Mouse (Mus musculus) A20 (cell line): ENCODE measurements at regions not wholly inside any gene's neighbourhood (a gene's known extent, or its start where the extent isn't known, plus 50 kb on each side); places are given as distances from the start of the nearest gene placed in this dataset.

Experiments used
- DNase-seq: peaks from one replicate; pipeline ENCODE4 v3.0.0-alpha.2; 2011; ENCODE audit warnings: low read depth, low spot score

DNA sequence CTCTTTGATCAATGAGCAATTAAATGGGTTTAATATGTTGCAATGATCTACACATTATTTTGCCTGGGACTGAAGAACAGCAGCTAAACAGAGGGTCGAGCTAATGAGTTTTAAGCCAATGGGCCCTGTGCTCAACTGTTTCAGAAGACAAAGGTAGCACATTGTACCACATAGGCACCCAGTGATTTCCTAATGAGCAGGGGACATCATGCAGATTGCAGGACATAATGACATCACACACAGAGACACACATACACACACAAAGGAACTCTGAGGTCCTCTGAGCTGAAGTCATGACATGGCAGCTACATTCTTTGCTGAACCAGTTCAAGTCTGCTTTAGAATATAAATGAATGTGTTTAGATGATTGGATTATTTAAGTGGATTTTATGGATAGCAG lies 71.9 kb downstream of the Zfp330 start:
- no peak for DNase-seq

DNA sequence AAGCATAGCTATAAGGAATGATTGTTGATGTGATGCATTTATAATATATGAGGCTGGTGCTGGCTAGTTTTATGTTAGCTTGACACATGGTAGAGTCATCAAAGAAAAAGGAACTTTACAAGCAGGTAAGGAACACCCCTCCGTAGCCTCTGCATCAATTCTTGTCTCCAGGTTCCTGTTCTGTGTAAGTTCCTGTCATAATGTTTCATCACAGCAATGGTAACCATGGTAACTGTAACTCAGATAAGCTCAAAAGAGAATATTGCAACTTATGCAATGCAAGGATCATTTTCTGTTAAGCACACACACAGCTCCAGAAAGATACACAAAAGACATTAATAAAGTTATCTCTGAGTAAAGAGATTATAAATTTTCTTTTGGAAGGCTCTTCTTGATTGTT lies 73.5 kb downstream of the Zfp330 start:
- no peak for DNase-seq

DNA sequence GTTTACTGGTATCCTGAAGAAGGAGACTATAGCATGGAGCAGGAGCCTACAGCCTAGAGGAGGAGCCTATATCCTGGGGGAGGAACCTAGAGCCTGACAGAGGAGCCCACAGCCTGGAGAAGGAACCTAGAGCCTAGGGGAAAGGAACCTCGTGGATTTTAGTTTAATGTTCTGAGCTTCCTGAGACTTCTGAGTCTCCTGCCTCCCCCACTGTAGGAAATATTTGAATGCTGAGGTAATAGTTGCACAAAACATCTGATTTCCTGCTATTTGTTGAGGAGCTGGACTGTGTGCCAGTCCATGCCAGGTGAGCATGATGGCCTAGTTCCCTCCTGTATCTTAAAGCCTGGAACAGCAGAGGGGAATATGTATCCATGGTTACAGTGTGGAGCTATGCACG lies 74.7 kb downstream of the Zfp330 start:
- no peak for DNase-seq

DNA sequence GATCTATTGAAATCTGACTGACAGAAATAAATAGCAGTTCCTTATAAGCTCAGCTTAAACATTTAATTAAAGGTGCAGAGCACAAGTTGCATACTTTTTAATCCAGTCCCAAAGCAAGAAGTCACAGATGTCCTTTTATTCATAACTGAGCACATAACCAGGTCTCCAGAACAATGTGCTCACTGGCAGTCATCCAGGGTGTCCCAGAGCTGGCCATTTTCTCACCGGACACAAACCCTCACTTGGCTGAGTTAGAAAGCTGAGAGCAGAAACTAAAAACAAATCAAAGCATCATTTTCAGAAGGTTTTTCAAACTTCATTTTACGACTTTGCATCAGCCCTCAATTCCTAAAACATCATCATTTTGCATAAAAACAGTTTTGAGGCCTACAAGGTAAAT lies 75.9 kb downstream of the Zfp330 start:
- no peak for DNase-seq

DNA sequence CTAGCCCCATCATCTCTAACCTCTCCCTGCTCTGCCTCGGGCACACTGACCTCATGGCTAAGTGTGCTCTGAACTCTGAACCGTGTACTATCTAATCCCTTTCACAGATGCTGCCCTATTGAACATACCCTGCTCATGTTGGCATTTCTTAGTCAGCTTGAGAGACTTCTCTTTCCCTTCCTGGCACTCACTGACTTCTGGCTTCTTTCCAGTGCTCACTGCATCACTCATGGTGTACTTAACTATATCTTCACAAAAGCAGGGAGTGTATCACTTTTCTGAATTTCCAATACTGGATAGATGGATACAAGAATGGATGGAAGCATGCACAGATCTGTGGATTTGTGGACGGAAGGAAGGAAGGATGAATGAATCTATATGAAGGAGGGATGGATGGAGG lies 80.9 kb downstream of the Zfp330 start:
- DNase-seq: no peak

DNA sequence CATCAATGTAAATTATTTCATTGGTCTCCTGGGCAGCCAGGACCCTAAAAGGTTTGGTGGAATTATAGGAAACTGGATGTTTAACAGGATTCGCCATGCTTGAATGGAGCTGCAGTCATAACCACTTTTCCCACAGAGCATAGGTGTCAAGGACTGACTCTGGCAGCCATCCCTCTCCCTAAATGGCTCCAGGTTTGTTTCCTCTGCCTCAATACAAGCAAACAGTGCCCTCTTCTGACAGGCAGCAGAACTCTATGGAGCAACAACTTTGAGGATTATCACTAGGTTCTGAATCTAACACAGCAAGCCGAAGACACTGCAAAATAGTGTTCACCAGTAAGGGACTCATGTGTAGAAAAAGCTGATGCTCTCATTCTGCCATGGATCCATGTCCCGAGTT lies 84.6 kb downstream of the Zfp330 start:
- DNase-seq: peak; percentile 1

DNA sequence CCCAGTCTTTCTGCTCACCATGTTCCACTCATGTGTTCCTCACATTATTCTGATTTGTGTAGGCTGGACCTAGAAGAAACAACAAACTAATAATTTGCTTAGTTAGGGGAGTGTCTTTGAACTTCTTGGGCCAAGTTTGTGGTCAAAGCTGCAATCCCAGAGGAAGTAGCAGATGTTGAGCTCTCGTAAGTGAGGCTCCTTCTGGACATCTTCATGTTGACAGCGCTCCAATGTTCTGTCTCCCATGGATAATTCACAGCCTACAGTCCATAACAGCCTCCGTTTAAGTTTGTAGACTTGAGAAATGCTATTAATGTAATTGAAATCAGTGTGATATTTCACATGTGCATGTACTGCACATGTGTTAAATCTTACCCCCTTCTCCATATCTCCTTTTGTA lies 88.0 kb downstream of the Zfp330 start:
- DNase-seq: no peak

DNA sequence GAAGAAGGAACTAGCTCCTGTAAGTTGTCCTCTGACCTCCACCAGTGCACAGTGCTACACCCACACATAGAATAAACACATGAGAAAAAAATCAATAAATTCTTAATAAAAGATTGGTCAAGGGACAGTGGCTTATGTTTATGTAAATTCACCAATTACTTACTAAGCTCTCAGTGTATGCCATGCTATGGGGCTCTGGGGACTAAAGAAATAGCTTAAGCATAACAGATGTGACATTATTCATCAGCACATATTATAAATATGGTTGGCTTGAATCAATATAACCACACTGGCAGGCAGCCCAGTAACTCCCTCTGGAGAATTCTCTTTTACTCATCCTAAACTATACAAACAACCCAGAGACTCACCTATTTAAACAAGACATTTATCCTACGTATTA lies 95.2 kb downstream of the Zfp330 start:
- DNase-seq: no peak

DNA sequence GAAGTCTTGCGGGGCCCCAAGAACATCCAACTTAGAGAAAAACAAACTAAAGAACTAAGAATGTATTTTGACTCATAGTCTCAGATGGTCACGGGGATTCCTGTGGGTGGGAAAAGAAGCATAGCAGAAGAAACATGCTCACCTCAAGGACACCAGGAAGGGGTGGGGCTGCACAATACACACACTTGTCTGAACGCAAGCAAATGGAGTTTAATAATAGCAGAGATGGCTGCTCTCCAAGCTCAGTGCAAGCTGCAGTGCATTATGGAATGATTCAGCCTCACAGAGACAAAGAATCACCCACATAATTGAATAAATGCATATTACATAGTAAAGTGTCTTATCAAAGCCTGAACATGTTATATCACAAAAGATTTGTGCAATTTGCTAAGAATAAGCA lies 96.2 kb downstream of the Zfp330 start:
- DNase-seq: no peak

DNA sequence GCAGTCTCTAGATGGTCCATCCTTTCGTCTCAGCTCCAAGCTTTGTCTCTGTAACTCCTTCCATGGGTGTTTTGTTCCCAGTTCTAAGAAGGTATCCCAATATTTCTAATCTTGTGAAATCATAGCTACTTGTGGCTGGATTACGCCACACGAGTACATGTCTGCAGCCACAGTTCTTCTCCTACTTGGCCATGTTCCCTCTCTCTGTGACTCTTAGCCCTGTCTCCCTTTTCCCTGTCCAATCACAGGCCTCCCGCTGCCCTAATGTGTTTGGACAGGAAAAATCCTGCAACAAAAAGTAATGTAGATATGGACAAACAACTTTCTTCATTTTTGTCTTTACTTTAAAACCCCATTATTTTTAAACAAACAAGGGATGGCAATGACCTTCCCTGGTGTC lies 104.7 kb downstream of the Zfp330 start:
- no peak for DNase-seq

DNA sequence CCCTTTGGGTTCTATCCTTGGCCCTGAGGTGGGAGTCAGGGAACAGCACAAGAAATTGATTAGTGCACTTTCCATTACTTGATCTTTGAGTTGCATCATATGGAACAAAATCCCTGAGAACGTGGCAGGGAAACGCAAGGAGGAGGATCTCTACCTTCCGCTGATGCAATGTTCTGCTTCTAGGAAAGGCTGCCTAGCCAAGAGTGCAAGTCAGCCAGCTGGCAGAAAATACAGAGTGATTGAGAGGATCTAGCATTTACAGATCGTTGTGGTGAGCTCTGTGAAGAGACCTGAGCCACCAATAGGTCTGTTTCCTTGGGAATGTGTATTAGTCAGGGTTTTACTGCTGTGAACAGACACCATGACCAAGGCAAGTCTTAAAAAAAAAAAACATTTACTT lies 108.8 kb downstream of the Zfp330 start:
- DNase-seq: no peak

DNA sequence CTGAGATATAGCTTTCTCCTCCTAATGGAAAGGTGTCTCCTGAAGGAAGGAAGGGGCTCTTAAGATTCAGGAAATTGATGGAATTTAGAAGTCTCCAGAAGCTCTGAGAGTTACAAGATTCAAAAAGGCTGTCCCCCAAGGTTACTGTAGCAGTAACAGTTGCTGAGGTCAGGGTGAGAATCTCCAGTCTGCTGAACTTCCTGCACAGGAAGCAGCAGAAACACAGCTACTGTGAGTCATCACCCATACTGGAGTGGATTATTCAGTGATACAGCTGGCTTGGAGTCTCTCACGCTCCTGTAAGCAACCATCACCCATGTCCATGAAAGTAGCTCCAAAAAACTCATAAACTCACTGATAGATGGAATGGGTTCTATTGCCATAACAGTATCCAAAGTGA lies 133.5 kb downstream of the Zfp330 start:
- no peak for DNase-seq

DNA sequence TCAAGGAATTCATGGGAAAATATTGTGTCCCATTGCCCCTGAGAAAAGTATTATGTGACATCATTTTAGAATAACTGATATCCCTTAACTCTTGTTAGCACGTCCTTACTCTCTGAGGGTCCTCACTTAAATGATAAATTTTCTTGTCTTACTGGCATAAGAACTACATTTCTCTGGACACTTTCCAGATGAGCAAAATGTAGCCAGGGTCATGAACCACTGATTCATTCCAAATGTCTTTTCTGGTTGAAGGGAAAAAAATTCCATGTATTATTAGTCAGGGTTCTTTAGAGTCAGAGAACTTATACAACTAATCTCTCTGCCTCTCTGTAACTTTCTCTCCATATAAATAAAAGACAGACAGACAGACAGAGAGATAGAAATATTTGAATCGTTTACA lies 143.5 kb downstream of the Zfp330 start:
- DNase-seq: no peak

DNA sequence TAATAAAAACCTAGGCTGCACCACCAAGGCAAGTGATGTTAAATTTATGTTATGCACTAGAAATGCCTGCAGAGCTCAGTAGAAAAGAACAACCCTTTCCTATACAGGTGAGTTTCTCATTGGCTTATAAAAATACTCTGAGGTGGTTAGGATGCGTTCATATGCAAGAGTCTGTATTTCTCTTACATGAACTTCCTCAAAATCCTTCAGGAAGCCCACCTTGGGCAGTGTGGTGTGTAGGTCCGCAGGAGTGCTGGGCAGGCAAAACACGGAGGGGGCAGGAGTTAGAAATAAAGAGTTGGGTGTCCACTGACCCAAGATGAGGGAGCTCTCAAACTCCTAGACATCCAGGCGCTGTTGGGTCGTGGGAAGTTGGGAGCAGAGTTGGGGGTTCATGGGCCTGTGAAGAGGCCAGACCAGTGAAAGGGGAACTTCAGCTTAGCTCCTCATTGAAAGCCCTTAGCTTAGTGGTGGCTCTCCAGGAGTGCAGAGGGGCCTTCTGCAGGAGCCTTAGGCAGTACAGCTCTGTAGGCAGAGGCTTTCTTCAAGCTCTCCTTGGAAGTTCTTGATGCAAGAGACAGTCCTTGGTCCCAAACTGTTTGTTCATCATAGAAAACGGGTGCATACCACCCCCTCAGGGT lies 150.0 kb downstream of the Zfp330 start:
- no peak for DNase-seq

DNA sequence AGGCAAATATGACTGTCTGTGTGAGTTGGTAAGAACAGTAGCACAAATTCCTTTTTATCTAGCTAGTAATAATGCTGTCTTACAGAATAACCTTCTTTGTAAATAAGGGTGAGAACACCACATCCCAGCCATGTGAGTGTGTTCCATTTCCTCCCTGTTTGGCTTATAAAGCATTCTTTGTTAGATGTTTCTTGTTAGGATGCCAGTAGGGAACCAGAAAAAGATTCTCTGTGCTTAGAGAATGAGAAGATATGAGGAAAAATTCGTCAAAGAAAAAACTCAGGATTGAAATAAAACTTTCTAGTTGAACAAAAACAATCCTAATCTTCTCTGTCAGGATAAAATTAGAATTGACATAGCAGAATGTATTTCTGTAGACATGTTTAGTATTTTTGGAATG lies 155.3 kb downstream of the Zfp330 start:
- DNase-seq: no peak

DNA sequence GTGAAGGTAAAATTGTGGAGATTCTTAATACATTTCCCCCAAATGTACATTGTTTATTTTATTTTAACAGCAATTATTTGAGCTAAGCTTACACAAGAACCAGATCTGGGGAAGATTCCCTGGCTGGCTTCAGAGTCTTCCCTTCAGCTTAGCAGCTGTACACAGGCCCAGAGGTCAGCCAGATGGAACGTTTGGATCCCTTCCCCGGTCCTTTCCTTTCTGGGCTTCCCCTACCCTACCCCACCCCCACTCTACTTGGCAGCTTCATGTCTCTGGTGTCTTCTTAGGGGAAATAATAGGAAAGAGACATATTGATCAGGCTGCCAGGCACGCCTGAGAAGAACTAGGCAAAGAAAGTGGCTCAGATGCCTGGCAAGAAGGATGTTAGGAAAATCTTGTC lies 172.4 kb downstream of the Zfp330 start:
- DNase-seq: no peak

DNA sequence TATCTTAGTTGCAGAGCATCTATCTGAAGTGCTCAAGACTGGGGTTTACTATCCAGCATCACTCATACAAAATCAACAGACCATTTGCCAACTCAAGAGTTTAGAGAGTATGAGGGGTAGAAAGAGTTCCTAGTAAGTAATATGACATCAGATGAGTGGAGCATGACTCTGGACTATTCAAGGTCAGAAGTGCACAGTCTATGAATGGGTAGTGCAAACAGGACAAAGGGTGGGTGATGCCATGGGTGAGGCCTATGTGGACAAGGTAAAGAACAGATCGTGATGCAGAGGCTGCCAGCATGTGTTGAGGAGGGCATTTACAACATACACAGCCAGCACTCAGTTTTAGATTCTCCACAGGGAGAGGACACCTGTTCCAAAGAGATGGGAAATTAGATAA lies 170.4 kb upstream of the Il15 start:
- DNase-seq: no peak

DNA sequence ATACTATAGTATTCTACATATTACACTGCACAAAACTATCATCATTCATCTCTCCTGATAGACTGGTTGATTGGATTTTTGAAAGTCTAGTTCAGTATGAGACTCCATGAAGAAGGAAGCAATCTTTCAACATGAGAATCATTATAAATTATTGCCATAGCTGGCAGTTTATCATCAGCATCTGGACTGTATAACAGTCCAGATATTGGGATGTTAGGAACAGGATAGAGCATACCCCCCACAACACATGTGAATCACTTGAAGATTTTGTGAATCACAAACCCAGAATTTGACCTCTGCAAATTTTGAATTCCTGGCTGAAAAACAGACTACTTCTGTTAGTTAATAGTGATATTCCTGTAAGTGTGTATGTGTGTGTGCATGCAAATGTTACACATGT lies 135.1 kb upstream of the Il15 start:
- DNase-seq: no peak

DNA sequence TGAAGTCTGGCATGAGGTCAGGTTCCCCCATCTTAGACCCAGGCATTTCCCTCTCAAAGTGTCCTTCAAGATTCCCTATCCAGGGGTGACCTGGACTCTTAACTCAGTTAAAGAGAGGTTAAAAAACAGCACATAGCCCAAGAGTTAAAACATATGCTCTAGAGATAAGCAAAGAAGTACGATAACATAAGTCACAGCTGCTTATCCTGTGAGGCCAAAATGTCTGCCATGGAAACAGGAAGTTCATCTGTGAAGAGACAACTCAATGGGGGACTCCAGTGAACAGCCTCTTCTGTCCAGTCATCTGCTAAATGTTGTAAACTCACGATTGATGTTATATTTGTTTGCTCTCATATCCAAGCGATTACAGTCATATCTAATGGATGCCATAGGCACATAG lies 126.1 kb upstream of the Il15 start:
- DNase-seq: no peak

DNA sequence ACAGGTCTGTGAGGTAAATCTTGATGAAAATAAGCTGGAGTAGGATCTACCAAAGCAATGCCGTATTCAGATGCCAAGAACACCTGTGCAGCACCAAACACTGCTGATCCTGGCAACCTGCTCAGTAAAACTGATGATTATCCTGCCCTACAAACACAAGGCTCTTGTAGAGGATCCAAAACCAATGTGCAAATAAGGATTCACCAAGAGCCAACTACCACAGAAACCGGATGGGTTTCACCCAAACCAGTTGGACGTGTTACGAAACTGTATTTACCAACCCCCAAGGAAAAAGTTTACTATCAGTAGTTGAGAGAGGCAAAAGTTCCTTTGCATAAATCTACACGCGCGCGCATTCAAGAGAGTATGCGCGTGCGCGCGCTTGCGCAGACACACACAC lies 120.8 kb upstream of the Il15 start:
- no peak for DNase-seq

DNA sequence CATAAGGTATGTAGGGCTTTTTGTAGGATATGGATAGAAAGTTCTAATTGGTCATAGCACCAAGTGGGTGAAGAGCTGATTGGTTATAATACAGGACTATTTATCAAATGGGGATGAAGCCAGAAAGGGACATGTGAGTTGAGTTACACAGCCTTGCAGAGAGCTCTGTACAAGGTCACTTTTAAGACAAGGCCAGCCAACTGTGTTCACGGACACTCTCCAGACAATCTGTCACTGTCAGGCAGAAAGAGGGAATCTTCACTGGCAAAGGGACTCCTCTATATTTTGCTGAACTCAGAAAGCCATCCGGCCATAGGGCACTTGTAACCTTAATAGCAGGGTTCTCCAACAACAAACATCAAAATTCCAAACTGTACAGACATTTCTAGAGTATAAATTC lies 95.5 kb upstream of the Il15 start:
- DNase-seq: no peak

DNA sequence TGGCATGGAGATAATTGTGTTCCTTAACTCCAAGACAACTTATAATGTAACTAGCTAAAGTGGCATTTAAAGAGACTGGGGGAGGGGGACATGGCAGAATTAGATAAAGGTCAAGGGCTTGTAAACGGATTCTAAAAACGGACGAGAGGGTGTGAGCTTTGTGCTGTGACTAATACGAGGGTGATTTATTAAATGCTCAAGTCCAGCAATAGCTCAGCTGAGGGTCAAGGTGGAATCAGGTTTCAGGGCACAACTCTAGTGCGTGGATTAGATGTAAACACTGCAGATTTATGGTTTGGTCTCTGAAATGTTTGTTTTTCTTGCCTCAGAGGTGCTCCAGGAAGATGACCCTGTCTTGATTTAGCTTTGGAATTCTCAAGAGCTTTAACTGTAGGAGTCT lies 74.8 kb upstream of the Il15 start:
- no peak for DNase-seq

DNA sequence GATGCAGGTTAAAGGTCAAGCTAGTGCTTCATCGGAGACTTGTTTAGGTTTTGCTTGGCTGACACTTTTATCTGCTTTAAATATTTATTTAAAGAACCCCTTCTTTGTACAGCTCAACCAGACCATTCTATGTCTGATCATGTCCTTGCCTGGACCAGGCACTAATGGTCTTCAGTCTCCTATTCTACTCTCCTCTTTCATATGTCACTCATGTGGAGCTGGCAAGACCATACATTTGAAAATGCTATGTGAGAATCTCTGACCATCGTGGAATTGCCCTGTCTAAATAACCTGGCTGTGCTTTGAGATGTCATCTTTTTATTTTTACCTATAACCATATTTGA lies 74.4 kb upstream of the Il15 start:
- no peak for DNase-seq

DNA sequence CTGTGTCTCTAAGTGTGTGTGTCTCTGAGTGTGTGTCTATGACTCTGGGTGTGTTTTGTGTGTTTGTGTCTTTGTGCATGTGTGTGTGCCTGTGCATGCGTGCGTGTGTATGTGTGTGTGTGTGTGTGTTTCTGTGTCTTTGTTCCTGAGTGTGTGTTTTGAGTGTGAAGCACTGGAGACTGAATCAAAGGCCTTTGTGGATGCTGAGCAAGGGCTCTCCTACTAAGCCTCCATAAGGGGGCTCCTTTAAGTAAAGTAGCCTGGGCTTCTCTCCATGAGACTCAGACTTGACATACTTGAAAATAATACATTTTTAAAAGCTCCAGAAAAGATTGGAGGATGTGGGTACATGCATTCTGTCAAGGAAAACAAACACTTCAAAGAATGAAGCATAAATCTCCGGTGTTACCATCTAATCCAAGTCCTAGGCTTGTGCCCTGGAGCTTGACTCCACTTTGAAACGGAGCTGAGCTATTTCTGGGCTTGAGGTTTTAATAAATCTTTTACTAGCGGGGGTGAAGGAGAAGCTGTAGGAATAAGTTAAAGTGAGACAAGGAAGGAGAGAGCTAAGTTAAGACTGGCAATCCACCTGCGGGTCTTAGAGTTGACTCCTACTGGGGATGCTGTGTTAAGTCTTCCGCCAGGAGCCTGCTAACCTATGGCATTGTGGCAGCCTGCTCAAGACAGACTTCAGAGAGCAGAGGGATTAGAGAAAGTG lies 73.8 kb upstream of the Il15 start:
- DNase-seq: no peak
